Mouse (Mus musculus) right cerebral cortex, postnatal 36 days (tissue): Measurements from ENCODE around the gene Ttn.

Experiments
- DNase-seq, 2 experiments: peaks; one replicate each; pipeline ENCODE4 v3.0.0; 2022; ENCODE audit warnings: low spot score in 2 of 2, mixed read lengths in 1 of 2

Ttn gene

GRCm38 (mm10) chr2:76708512-76708911 is 273.8 kb downstream of the Ttn start:
- DNase-seq = no peak

DNA sequence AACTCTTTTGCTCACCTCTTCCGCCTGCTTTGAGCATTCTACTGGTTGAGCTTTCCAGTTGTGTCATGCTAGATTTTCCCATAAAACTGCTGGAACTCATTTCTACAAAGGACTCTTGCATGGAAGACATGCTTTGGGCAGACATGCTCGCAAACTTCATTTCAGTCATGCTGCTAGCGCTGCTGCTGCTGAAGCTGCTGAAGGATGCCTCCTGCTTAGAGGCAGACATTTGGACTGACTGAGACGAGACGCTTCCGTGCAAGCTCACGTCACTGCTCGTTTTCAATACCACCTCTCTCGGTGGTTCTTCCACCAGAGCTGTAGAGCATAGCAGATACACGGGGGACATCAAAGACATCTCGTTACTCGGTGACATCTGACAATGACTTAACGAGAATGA is 276.7 kb downstream of the Ttn start:
- no peak for DNase-seq

DNA sequence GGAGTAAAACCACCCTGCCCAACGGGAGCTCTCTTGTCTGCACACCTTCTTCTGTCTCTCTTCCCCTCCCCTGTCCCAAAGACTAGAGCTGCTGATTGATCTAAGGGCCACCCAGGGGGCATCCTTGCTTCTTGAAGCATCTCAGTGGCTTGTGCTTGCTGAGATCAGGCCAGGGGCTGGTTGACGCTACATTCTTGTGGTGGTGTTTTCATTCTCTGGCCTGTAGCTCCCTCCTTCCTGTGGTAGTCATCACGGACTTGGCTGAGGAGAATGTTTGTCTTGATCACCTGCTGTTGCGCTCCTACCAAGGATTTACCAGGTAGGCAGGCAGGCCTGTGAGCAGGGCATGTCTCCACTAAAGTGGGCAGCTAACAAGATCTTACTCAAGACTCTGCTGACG is 279.6 kb downstream of the Ttn start:
- no peak for DNase-seq

DNA sequence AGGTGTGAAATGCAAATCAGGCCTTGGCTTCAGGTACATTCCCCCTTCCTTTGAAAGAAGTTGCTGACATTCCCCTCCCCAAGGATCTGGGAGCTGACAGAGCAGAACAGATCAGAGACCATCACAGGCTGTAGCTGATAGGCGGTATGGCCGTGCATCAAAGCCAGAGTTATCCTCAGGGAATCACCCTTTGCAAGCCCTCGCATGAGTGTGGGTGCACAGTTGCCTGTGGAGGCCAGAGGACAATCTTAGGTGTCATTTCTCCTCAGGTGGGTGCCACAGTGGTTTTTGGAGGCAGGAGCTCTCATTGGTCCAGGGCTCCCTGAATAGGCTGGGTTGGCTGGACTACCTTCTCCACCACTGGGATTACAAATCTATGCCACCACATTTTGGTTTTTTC is 280.2 kb downstream of the Ttn start:
- no peak for DNase-seq

DNA sequence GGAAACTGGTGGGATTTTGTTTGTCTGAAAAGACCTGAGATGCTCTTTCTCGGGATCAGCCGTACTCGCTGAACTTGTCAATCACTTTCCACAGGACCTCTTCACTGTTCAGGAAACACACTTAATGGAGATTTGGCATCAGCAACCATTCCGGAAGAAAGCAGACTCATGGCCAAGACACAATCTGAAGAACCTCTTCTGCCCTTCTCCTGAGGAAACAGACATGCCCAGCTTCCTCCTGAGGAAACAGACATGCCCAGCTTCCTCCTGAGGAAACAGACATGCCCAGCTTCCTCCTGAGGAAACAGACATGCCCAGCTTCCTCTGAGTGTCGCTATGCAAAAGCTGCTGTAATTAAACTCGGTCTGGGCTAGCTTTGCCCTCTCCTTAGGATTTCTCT is 287.1 kb downstream of the Ttn start:
- no peak for DNase-seq

DNA sequence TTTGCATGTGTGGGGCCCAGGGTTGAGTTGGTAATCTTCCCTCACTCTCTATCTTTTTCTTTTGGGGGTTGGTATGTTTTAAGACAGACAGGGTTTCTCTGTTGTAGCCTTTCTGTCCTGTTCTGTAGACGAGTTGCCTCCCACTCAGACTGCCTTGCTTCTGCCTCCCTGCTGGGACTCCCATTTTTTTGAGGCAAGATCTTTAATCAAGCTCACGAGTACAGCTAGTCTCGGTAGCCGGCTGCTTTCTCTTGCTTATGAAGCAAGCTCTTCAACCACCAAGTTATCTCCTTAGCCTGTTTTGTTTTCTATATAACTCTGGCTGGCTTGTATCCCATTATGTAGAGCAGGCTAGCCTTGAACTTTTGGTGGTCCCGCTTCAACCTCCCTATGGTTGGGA is 288.6 kb downstream of the Ttn start:
- no peak for DNase-seq

GRCm38 (mm10) chr2:76690436-76691204 is 291.7 kb downstream of the Ttn start:
- no peak for DNase-seq

DNA sequence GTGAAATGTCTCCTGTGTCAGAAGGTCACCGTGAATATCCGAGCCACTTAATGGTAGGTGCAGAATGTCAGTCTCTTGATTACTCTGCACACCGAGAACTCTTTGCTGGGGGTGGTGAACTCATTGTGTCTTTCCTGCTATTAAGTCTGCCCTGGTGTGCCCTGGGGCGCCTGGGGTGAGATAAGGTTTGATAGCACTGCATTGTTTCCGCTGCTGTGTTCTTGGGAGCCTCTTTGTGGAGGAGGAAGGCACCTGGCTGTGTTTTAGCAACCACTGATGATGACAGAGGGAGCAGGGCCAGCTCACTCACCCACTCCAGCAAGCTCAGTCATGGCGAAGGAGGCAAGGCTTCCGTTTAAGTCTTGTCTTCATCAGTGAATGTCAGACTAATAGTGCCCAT is 294.2 kb downstream of the Ttn start:
- DNase-seq = no peak

- DNase-seq = no peak
Measured at GRCm38 (mm10) chr2:76687608-76688007, 294.7 kb downstream of the Ttn start.

DNA sequence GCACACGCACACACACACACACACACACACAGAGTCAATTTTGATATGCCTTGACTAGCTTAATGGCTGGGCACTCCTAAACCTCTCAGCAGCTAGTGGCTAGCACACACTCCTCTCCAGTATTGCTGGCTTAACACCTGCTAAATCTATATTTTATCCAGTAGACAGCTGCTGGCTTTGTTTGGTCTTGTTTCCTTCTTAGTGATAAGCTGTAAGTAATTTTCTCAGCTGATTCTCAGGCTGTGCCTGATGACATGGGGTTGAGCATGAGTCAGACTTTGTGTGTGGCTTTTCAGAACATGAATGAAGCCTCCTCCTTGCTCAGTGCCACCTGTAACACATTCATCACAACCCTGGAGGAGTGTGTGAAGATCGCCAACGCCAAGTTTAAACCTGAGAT is 295.4 kb downstream of the Ttn start:
- no peak for DNase-seq

GRCm38 (mm10) chr2:76682301-76682700 is 300.0 kb downstream of the Ttn start:
- no peak for DNase-seq

DNA sequence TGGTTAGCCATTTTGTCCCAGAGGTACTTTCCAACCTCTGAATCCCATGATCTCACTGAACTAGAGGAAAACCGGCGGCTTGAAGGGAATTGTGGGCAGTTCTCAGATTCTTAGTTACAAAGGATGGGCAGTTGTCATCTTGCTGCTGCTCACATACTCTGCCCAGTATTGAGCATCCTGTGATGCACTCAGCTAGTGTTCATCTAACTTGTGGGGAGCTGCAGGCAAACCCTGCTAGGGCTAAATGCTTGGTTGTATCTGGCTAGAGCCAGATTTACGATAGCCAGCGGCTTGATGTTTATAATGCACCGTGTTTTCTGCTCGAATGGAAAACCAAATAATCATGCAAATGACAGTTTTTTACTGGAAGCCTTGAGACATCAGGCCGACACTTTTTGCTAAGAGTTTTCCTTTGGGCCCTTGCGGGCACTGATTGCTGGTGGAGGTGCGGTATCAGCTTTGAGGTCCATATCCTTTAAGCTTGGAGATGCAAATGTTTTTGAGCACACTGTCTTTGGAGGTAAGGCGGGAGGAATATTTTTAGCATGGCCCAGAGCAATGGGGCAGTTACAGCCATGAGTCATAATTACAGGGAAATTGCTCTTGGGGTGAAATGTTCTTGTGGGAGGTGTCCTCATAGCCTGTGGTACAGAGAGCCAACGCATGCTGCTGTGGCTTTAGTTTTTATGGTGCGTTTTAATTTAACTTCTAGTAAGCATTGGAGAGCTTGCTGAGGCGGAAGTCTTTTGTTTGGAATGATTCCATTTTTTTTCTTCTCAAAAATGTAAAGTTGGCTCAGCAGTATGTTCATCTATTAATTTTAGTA is 305.7 kb downstream of the Ttn start:
- DNase-seq = no peak

GRCm38 (mm10) chr2:76675949-76676348 is 306.4 kb downstream of the Ttn start:
- DNase-seq = no peak

DNA sequence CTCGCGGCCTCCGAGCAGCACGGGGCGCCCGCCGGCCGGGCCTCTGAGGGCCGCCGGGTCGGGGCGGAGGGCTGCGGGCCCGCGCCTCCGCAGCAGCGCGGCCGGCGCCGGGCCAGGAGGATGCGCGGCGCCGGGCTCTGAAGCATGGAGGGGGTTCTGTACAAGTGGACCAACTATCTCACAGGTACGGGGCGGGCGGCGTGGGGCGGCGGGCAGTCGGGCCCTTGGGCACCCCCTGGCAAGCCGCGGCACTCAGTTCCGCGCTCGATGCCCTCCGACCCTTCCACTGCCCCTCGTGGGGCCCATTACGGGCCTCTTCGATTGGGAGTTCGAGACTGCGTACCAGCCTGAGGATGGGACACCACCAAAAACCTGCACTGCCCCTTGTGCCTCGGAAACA is 306.9 kb downstream of the Ttn start:
- no peak for DNase-seq

GRCm38 (mm10) chr2:76674725-76675427 is 307.5 kb downstream of the Ttn start, which contains the start of gene Plekha3:
Gene Plekha3, plus strand, starts transcription at chr2:76675281.
- peak; percentile 74 to 82 for DNase-seq

GRCm38 (mm10) chr2:76673472-76674081 is 308.8 kb downstream of the Ttn start:
- no peak for DNase-seq

DNA sequence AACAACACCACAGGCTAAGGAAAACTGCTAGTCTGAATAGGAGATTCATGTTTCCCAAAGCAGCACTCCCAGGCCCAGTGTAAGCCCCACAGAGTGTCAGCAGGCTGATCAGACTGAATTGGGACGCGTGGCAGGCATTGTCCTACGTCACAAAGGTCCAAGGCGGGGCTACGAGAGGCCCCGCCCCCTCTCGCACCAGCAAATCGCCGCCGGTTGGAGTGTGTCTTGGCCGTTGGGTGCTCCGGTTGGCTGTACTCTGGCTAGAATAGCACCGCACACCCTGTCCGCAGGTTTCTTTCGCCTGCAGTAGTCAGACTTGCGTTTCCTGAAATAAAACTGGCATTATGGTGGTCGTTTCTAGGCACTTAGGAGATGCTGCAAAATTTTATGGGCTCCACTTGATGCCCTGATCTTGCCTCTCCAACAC is 309.4 kb downstream of the Ttn start, which contains the start of gene Fkbp7:
Fkbp7 (minus strand) TSS at position 151 of the 427 bp plus-strand sequence.
- peak; percentile 78 to 87 for DNase-seq

DNA sequence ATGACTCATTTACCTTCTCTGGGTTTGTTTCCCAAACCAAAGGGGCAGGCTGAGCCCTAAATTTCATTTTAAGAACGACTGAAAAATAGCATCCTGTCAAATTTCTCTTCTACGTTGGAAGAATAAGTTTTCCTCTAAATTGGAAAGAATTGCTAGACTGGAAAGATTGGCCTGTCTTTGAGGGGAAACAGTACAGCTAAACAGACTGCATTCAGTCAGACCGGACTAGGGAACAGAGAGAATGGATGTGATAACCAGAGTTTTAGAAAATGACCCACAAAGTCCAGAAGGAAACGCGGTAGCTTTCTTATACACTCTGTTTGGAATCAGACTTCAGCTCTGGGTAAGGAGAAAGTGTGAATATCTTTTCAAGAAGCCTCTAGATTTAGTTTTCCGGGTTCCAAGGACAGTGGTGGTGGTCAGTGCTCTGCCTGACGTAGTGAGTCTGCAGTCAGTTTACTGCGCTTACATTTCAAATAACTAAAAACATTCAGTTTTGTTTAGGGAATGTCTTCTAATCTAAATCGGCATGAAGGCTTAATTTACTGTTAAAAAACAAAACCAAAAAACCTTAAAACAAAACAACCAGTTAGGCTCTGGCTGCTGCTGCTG is 310.1 kb downstream of the Ttn start:
- no peak for DNase-seq

GRCm38 (mm10) chr2:76671641-76672040 is 310.7 kb downstream of the Ttn start:
- no peak for DNase-seq

DNA sequence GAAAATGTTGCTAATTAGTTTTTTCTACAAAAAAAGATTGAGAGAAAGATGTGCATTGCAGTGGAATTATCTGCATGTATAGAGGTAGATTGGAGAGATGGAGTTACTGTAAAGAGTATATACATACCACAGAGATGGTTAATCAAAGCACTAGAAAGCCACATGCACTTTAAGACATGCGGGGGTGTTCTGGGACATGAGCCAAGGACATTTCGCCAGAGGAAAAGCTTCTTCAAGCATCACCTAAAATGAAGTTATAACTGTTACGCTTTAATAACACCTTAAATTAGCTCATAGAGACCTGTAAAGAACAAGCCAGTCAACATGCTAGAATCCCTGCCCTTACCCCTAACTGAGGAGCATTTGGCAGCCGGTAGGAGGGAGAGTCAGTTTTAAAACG is 315.1 kb downstream of the Ttn start:
- no peak for DNase-seq

DNA sequence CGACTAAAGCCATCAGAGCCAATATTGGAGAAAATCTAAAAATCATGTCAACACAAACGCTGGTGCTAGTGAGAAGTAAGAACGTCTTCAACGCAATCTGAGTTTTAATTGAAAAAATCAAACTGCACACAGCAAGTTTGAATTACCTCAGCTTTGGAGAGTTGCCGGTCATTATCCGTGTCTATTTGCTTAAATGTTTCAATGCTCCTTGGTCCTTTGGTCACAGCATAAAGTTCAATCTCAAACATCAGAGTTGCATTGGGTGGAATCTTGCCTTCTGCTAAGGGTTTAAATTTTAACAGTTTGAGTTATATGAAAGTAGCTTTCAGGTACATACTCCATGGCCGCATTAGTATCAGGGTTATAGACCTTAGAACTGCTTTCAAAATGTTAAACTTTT is 316.8 kb downstream of the Ttn start:
- DNase-seq = no peak
